Mouse (Mus musculus): ENCODE results near the gene Tjp1.

Tjp1 gene

DNA sequence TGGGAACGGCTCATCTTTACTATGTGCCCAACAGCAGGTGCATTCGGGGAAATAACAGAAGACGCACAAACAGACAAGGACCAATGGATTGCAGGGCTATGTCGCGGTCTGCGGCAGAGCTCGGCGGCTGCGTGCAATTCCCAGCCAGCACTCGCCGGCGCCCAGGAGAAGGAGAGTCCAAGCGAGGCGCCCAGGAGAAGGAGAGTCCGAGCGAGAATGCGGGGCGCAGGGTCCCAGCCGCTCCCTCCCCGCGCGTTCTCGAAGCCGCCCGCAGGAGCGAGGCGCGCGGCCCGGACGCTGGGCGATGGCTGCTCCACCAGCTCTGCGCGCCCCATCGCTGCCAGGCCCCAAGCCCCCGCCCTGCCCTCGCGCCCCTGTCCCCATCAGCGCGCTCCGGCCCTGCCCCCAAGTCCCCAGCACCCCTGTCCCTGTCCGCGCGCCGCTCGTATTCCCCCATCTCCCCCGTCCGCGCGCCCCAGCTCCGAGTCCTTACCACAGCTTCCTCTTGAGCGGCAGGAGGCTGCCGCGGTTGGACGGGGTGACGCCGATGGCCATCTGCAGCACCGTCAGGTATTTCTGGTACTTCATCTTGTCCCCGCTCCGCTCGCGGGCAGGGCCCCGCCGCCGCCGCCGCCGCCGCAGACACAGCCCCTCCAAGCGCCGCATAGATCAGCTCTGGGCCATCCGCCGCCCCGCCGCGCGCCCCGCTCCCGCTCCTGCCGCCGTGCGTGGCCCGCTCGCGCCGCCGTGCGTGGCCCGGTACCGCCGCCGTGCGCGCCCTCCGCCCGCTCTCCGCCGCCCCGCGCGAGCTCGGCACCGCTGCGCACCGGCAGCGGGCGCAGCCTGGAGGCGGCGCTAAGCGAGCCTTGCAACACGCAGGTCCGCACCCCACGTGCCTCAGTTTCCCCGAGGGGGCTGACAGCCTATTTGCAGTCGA is at the start of gene Tjp1:
Gene Tjp1 (minus strand): TSS at position 711 of the 937 bp plus-strand sequence.
- peak; percentile 75 for DNase-seq

DNA sequence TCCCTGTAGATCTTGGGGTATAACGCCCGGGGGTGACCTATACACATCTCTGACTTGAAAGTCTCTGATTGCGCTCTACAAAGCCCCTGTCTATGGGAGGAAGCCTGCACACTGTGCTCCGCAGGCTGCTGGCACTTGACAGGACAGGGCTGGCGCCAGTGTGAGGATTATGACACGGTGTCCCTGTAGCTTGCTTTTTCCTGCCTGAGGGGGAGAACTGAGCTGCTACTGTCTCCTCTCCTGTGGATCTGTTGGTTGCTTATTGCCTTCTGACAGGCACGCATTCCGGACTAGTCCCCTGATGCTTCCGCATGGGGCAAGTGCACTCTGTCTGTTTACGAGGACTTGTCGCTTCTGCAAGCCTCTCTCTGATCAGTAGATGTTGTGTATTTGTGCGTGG is 49.5 kb upstream of the Tjp1 start:
- peak; percentile 85 for DNase-seq

DNA sequence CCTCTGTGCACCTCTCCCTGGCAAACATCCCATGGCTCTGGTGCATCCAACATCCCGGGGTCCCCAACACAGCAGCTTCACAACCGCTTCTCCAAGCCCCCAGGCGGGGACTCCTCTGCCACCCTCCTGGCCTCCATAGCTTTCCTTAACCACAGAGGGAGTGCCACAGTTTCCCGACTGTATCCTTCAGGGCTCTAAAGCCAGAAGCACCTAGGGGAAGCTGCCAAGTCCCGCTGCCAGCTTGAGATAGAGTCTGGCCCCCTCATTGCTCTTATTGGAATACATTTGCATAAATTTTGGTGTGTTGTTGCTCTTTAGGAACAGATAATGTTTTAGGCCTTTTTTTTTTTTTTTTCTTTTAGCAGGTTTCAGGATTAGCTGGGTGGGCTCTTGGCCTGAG is 45.1 kb upstream of the Tjp1 start:
- DNase-seq, result no peak

DNA sequence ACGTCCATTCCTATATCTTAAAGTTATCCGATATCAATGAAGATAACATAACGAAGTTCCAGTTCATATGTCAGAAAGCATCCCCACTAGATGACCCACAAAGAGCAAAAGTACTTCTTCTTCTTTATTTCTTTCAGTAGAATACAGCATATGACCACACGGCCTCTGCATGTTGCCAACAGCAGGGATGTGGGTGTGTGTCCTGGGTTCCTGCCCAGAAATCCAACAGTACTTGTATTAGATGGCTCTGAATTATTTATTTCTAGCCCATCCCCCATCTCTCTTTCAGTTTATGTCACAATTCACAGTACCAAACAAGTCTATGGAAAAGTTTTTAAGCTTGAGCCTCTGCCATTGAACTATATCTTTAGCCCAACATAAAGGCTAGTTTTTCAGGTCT is 43.1 kb upstream of the Tjp1 start:
- no peak for DNase-seq

DNA sequence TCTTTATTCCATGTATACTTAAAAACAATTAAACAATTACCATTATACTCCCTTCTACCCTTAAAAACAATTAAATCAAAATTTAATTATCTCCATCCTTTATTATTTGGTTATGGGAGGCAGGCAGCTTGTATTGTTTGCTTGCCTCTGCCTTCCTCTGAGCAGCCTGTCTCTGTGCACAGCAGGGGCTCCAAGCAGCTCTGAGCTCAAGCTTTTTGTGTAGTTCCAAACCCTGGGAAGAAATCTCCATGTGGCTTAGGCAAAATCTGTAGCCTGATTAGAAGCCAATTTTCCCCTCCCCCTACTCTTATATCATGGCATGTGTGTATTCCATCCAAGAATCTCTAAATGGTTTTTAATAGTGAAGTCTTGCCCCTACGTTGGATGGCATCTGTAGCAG is 28.4 kb upstream of the Tjp1 start:
- peak; percentile 12 for DNase-seq

DNA sequence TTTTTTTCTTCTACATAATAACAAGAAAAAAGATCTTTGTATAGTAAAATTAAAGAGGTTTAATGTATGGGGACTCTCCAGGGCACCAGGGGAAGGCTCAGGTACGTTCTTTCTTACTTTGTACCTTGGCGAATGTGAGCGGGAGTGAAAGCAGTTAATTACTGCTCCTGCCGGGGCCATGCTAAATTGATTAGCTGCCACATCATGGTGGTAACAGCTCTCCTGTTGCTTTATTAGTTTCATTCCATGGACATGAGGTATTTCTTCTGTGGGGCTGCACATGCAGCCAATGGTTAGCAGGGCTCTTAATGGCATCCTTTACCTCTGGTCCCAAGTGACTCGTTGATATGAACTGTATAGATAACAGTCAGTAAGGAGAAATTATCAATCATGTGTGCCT is 18.2 kb upstream of the Tjp1 start:
- DNase-seq, result no peak

DNA sequence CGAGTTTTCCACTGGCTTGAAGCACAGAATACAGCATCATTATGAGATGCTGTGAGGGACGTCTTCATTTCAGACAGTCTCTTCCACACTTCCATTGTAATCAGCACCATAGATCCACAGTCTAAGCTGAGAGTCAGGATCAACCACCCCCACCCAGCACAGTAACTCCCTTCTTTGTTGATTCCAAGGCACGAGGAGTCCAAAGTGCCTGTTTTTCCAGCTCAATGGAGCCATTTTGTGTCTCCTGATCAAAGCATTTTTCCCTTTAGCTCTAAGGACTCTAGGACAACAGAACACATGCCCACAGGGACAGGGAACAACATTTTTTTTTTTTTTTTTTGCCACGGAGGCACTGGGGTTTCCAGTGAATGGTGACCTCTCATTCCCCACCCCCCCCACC is 5.1 kb upstream of the Tjp1 start:
- no peak for DNase-seq

DNA sequence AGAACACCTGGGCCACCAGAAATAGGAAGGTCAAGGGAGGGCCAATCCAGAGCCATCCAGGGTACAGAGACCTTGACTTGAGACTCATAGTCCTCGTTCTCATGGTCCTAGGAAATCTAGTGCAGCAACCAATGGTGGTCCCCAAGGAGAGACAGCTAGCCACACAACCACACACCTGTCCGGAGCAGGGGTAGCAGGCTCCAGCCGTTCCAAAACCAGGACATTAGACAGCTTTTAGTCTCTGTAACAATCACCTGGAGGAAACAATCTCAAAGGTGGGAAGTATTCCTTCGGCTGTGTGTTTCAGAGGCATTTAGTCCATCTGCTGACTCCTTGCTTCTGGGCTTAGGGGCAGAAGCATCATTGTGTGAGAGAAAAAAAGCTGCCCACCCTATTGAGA is 4.5 kb downstream of the Tjp1 start:
- DNase-seq, result no peak

DNA sequence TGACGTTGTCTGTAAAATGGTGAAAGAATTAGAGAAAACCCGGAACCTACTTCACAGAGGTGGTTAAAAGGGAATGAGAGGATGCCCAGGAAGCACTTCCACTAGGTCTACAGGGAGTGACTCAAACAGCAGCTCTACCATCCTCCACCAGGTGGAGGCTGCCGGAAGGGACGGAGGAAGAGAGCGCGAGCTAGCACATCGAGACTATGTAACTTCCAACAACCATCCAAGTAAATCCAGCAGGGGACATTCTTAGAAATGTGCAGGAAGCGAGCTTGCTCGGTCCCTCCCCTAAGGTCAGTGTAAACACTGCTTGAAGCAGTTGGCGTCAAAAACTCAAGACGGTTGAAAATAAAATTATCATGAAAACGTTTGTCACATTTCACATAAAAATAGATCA is 5.1 kb downstream of the Tjp1 start:
- DNase-seq, result no peak

DNA sequence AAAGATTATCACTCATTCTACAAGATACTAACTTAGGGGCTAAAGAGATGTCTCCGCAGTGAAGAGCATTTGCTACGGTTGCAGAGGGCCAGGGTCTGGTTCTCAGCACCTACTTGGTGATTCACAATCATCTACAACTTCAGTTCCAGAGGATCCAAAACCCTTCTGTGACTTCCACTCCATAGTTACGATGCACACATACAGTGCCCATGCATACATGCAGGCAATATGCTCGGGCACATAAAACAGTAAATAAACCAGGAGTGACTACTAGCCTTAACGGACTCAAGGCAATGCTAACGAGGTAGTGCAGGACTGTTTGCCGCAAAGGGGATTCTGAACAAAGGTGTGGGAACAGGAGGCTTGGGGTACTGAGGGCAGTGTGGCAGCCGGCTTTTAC is 7.0 kb downstream of the Tjp1 start:
- DNase-seq, result no peak

DNA sequence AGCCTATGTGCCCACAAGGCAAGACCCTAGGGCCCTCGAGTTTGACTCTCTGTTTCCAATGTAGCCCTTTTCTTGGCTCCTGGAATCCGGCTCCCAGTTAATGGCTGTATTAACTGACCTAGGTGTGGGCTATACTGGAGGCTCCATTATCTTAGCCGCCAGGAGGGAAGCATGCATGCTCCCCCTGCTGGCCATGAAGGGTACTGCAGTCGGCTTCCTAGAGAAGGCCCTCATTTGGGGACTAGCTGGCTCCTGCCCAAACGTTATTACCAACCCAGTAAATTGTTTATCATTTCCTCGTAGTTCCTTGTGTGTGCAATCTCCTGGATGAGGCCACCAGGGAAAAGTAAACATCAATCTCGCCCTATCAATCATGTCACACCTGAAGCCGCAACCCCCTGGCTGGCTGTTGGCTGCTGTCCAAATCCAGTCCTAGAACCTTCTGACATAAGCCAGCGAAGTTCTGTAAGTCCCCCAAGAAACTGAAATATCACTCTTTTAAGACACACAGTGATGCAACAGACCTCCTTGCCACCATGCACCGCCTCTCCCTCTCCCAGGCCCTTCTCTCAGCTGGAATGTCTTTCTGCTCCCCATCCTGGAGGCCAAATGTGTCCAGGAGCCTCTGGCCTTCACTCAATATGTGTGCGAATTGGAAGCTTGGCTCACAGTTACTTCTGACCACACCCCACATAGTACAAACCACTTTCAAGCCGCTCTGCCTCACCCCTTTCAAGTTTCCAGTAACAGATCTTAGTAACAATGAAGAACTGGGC is 7.6 kb downstream of the Tjp1 start:
- peak; percentile 80 for DNase-seq

DNA sequence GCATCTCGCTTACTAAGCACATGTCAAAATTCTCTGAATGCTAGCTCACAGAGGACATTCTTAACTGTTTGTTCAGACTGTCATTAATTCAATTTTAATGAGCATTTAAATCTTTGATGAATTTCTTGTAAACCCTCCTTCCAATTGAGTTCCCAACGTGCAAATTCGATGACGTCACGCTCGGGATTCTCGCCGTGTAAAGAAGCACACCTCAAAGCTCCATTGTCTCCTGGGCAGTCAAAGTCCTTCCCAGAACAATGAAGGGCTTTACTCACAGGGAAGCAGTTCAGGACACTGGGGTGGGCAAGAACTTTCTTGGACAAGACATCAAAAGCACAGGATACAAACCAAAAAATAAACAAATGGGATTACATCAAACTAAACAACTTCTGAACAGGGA is 10.7 kb downstream of the Tjp1 start:
- peak; percentile 46 for DNase-seq

DNA sequence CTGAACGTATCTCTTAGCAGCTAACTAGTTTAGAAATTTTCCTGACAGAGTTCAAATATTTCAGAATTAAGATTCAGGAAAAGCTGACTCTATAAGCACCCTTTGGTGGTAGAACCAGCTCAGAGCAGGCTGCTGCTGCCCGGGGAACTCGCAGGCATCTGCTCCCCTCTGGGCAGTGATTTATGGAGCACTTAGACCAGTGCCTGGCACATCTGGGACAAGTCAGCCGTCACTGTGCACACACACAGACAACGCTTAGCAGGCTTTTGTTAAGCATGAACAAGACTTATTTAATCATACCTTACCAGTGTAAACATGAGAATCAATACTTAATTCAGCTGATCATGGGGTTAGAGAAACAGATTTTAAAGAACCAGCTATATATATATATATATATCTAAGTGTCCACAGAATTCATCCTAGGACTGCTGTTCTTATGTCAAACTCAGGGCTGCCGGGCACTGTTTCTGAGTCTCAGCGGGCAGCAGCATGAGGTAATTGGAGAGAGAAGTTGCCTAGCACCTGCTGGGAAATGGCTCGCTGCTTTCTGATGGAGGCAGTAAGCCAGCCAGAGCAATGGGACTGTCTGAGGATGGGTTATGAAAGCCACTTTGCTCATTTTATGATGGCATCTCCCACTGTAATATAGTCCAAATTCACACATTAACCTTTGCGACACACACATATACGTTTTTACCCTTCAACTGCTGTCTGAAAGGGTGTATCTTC is 14.0 kb downstream of the Tjp1 start:
- no peak for DNase-seq

DNA sequence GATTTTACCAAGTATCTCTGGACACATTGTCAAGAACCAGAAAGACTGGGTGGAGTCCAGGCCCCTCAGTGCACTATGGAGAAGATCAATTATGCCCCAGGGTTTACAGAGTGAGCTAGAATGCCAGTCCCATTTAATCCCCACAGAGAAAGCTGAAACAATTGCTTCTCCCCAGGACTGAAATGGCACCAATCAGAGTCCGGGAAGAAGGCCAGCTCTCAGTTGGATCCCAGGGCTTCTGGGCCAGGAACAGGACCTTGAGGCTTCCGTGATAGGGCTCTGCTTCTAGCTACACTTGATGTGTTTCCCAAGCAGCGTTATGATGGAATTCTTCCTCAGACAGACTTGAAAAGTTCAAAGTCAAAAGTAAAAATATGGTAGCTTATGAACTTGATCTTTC is 18.2 kb downstream of the Tjp1 start:
- DNase-seq, result no peak

DNA sequence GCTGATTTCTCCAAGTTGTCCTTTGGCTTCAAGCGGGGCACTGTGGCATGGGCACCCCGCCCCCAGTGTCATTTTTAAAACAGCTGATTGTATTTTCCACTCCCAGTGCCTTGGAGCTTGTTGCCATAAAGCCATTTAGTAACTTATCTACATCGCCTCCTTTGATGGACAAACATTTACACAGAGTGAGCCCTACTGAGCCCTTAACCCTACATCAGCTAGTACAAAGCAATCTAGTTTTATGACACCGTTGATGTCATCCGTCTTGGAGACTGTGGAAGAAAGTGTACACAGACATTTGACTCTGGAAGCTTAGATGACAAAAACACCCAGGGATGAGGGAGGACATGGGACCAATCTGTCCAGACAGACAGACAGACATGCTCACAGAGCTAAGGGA is 20.2 kb downstream of the Tjp1 start:
- DNase-seq, result no peak

DNA sequence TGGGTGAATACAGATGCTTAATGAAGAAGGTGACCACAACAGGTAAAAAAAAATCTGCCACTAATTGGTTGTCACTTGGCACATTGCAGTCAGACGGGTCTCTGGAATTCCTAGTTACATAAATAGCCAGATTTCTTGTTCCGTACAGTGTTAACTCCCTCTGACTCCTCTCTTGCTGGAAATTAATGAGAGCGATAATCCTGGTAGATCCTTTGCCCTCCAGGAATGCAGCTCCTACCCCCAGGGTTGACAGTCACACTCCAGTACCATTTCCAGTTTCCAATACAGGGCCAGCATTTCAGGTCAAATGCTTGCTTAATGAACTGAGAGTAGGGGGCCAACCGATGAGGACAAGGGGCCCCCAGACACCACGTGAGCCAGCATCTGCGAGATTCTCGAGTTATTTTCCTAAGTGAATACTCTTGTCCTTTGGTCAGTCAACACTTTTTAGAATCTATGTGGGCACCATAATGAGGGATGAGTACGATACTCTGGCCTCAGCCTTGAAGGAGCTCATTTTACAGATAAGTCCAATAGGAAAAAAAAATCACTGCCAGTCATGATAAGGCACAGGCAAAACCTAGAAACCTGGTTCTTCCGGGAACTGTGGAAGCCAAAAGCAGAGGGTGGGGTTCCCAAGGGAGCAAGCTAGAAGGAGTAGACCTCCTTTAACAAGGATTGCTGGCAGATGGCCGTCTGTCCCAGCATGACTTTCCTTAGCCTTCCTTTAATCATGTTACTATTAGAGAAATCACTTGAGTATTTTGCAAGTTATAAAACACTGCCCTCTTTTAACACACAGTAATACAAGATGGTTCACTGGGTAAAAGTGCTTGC is 24.9 kb downstream of the Tjp1 start:
- DNase-seq, result peak; percentile 52

DNA sequence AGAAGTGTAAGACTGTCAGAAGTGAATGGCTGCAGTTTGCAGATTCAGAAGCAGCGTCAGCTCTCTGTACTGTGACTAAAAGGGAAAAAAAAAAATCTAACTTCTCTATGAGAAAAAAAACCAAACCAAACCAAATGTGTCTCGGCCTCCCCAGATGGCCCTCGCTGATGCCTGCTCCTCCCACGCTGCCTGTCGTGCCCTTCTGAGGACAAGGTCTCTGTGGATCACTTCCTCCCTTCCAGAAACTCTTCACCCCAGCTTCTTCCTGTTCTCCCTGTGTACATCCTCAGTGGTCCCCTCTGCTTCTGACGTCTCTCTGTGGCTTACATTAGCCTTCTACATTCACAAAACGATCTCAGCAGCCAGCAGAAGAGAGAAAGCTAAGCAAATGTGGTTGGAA is 26.8 kb downstream of the Tjp1 start:
- no peak for DNase-seq

DNA sequence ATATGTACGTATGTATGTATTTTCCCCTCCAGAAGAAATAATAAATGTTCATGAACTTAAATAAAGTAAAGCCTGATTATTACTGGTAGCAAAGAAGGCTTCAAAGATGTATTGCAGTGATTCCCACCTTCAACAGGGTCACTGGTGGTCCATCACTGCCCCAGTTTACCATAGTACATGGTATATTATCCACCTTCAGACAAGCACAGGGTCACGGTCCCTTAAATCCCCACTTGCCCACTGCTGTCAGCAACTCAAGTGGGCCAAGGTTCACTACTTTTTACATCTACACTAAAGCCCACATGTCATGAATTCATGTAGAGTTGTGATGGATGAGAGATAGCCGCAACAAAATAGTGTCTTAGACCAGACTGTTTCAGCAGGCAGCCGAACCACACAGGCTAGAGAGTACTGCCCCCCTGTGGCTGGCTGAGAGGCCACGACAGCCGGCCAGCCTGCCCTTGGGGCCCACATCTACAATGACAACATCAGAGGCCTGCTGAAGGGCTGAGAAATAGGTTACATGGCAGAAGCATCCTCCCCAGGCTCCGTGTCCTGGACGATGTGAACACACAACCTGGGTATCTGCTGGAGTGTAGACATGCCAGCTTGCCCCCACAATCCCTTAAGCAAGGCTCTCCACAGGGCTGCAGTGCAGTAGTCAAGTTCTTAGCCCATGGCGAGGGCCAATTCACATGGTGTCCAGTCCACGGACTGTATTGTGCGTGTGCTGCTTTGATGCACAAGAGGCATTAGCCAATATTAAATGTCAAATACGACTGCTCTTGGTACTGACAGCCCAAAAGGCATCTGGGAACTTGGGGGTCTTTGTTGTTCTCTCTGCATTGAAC is 29.6 kb downstream of the Tjp1 start:
- DNase-seq, result peak; percentile 74

DNA sequence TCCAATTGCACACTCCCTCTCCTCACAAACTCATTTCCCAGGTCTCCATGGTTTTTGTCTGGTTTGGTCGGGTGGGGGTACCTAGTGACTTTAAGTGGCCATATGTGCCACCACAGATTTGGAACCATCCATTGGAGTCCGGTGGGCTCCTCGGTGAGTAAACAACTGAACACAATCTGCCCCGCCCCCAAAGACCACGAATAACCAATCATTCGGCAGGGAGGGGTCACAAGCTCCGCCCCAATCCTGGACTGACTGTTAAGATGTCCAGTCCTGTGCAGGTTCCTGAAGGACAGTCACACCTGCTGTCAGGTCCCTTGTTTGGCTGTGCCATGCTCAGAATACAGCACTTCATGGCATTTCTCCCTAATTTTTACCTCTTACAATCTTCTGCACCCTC is 37.1 kb downstream of the Tjp1 start:
- DNase-seq, result no peak

DNA sequence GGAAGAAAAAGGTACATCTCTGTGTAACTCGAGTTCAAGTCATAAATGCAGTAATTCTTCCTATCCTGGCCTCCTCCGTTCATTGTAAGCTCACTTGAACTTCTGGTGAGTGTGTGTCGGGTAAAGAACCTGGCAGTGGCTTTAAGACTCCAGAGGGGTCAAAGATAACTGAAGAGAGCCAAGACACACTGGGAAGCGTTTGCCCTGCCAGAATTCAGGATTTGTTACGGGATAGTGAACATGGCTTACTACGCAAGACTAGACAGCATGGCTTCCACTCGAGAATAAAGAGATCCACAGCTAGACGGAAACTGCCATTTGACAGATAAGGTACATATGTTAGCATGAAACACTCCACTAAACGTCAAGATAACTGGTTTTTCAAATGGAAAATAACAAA is 37.8 kb downstream of the Tjp1 start:
- no peak for DNase-seq

DNA sequence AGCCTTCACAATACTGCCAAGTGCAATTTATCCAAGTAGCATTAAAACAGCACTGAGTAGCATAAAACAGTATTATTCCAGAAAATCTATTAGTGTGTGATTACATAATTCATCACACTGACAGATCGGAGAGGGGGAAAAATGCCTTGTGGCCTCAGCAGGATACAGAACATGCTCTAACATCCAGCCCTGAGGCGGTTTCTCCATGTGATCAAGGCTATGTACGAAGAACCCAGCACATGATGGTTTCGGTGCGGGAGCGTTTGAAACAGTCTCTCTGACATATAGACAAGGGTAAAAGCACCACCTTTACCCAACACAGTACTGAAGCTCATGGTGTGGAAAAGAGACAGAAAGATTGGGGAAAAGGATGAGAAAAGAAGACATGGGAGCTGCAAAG is 38.4 kb downstream of the Tjp1 start:
- DNase-seq, result no peak

DNA sequence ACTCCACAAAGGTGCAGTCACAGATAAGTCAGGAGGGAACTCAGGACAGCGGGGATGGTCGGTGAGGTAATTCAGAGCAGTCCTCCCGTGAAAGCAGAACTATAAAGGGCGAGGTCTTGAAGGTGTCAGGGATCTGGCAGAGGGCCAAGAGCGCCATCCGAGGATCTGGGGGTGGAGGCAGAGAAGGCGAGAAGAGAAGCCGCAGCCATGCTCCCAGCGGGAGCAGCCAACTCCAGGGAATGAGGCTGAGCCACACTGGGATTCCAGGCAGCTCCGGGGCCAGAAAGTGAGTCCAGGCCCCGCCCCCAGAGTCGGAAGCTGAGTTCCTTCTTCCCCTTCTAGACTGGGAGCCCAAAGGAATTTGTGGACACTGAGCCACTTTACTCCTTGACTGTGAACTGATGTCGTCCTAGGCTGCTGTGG is 41.3 kb downstream of the Tjp1 start:
- peak; percentile 67 for DNase-seq

Data from retina, postnatal 1 day (tissue).